Mouse (Mus musculus) forebrain, embryonic 11.5 days (tissue): ENCODE measurements at regions not wholly inside any gene's neighbourhood (a gene's known extent, or its start where the extent isn't known, plus 50 kb on each side); places are given as distances from the start of the nearest gene placed in this dataset.

Source experiments
- ATAC-seq: fragments of 200-750 bp; cut with Nextera tagmentation; replicated peaks from 2 replicates; pipeline ENCODE4 v1.8.0; 2017; ENCODE audit warnings: moderate TSS enrichment; ENCODE audit not compliant: low FRiP score
- DNase-seq: peaks from one replicate; pipeline ENCODE4 v3.0.0-alpha.2; 2017; ENCODE audit warnings: low spot score
- H3K27ac ChIP-seq: fragments of 300-500 bp; sonication (generic); 2 replicates; pipeline ENCODE4 v1.5.1; 2014; ENCODE audit warnings: low read depth, low read length
- H3K27me3 ChIP-seq: fragments of 300-500 bp; sonication (generic); 2 replicates; pipeline ENCODE4 v1.6.1; 2014; ENCODE audit warnings: mild to moderate bottlenecking, low read length, mixed read lengths; ENCODE audit not compliant: control insufficient read depth, insufficient read depth
- H3K36me3 ChIP-seq: fragments of 300-500 bp; sonication (generic); 2 replicates; pipeline ENCODE4 v1.6.1; 2014; ENCODE audit warnings: mild to moderate bottlenecking, low read length, moderate library complexity, mixed read lengths; ENCODE audit not compliant: control insufficient read depth, insufficient read depth
- H3K4me1 ChIP-seq: fragments of 300-500 bp; sonication (generic); replicated peaks from 2 replicates; pipeline ENCODE4 v1.6.1; 2014; ENCODE audit warnings: low read length, mixed read lengths; ENCODE audit not compliant: control insufficient read depth, insufficient read depth
- H3K4me2 ChIP-seq: fragments of 300-500 bp; sonication (generic); 2 replicates; pipeline ENCODE4 v1.6.1; 2014; ENCODE audit warnings: low read depth, mild to moderate bottlenecking, low read length, moderate library complexity, mixed read lengths; ENCODE audit not compliant: severe bottlenecking
- H3K4me3 ChIP-seq: fragments of 300-500 bp; sonication (generic); 2 replicates; pipeline ENCODE4 v1.5.1; 2014; ENCODE audit warnings: low read depth, low read length
- H3K9ac ChIP-seq: fragments of 300-500 bp; sonication (generic); 2 replicates; pipeline ENCODE4 v1.6.1; 2014; ENCODE audit warnings: low read length
- H3K9me3 ChIP-seq: fragments of 300-500 bp; sonication (generic); 2 replicates; pipeline ENCODE4 v1.6.1; 2016; ENCODE audit warnings: low read length, mixed read lengths; ENCODE audit not compliant: control insufficient read depth
- WGBS: fragments of 180-500 bp; shearing (Covaris S2); extraction: QIAGEN DNeasy Blood & Tissue Kit; methylation state at CpG from one replicate; pipeline ENCODE4 v1.1.7; 2014; 5-methylcytosine and 5-hydroxymethylcytosine counted together

GRCm38 (mm10) chr1:137635781-137636180 lies 539.7 kb downstream of the Ptprc start:
- WGBS: 5% methylated on average over 7 of the region's 7 CpGs
- H3K4me1 ChIP-seq: peaks cover 5% of the 10 kb centered on the region; the same call in 1 of the 2 replicates
- H3K9me3 ChIP-seq: no peaks in the 10 kb centered on the region
- no peak overlapping the region for H3K4me2 ChIP-seq
- no peak overlapping the region for H3K4me3 ChIP-seq
- no peak overlapping the region for H3K9ac ChIP-seq
- H3K27ac ChIP-seq: peak overlapping the region; percentile 59; the same call in 1 of the 2 replicates
- DNase-seq (peak; percentile 51), ATAC-seq (peak; percentile 82)
- H3K36me3 ChIP-seq: no peaks in the 10 kb centered on the region
- H3K27me3 ChIP-seq: no peaks in the 10 kb centered on the region

GRCm38 (mm10) chr1:137631546-137631945 lies 544.0 kb downstream of the Ptprc start:
- no peak for DNase-seq
- no peak overlapping the region for H3K4me2 ChIP-seq
- H3K9ac ChIP-seq: no peak overlapping the region
- no peak overlapping the region for H3K4me3 ChIP-seq
- no peaks in the 10 kb centered on the region for H3K36me3 ChIP-seq
- no peaks in the 10 kb centered on the region; the same call in 1 of the 2 replicates for H3K4me1 ChIP-seq
- no peak overlapping the region for H3K27ac ChIP-seq
- H3K9me3 ChIP-seq: no peaks in the 10 kb centered on the region
- no peak for ATAC-seq
- no peaks in the 10 kb centered on the region for H3K27me3 ChIP-seq

GRCm38 (mm10) chr1:137620672-137621071 lies 554.8 kb downstream of the Ptprc start:
- no peak for DNase-seq
- 85% methylated on average over 5 of the region's 5 CpGs for WGBS
- H3K4me3 ChIP-seq: no peak overlapping the region
- H3K9ac ChIP-seq: no peak overlapping the region
- H3K27me3 ChIP-seq: no peaks in the 10 kb centered on the region
- no peak overlapping the region for H3K27ac ChIP-seq
- H3K4me2 ChIP-seq: no peak overlapping the region
- H3K4me1 ChIP-seq: no peaks in the 10 kb centered on the region
- no peaks in the 10 kb centered on the region for H3K9me3 ChIP-seq
- no peak for ATAC-seq
- no peaks in the 10 kb centered on the region for H3K36me3 ChIP-seq

- H3K4me2 ChIP-seq: no peak overlapping the region
- no peak overlapping the region for H3K9ac ChIP-seq
- H3K9me3 ChIP-seq: no peaks in the 10 kb centered on the region
- DNase-seq: no peak
- H3K27ac ChIP-seq: no peak overlapping the region
- H3K4me1 ChIP-seq: no peaks in the 10 kb centered on the region
- no peak for ATAC-seq
- WGBS: 95% methylated on average over 2 of the region's 2 CpGs
- H3K4me3 ChIP-seq: no peak overlapping the region
- H3K27me3 ChIP-seq: no peaks in the 10 kb centered on the region
- no peaks in the 10 kb centered on the region for H3K36me3 ChIP-seq
These were observed 557.3 kb downstream of the Ptprc start for GRCm38 (mm10) chr1:137618231-137618630.

- Histone ChIP-seq H3K27me3 (no peaks in the 10 kb centered on the region), H3K27ac (no peak overlapping the region), H3K4me2 (no peak overlapping the region), H3K4me1 (no peaks in the 10 kb centered on the region), H3K9me3 (no peaks in the 10 kb centered on the region), H3K4me3 (no peak overlapping the region), H3K9ac (no peak overlapping the region), H3K36me3 (no peaks in the 10 kb centered on the region)
- ATAC-seq (no peak), DNase-seq (no peak)
- 87% methylated on average over 5 of the region's 5 CpGs for WGBS
These were observed 558.0 kb downstream of the Ptprc start for GRCm38 (mm10) chr1:137617513-137617912.

- no peak for ATAC-seq
- WGBS: 90% methylated on average over 1 of the region's 1 CpGs
These were observed 568.8 kb downstream of the Ptprc start for GRCm38 (mm10) chr1:137606716-137607115.

GRCm38 (mm10) chr1:137605890-137606663 lies 569.4 kb downstream of the Ptprc start:
- ATAC-seq (no peak; the same call in 1 of the 2 replicates), DNase-seq (no peak)
- Histone ChIP-seq H3K4me2 (no peak overlapping the region), H3K36me3 (no peaks in the 10 kb centered on the region), H3K4me1 (no peaks in the 10 kb centered on the region), H3K4me3 (no peak overlapping the region), H3K9me3 (no peaks in the 10 kb centered on the region), H3K27ac (no peak overlapping the region), H3K9ac (no peak overlapping the region), H3K27me3 (no peaks in the 10 kb centered on the region)
- 68% methylated on average over 11 of the region's 11 CpGs for WGBS

More at GRCm38 (mm10) chr1:137606716-137607115, 568.8 kb downstream of the Ptprc start:
- DNase-seq: no peak
- Histone ChIP-seq H3K4me2 (no peak overlapping the region), H3K36me3 (no peaks in the 10 kb centered on the region), H3K9me3 (no peaks in the 10 kb centered on the region), H3K4me1 (no peaks in the 10 kb centered on the region), H3K4me3 (no peak overlapping the region), H3K9ac (no peak overlapping the region), H3K27me3 (no peaks in the 10 kb centered on the region), H3K27ac (no peak overlapping the region)

GRCm38 (mm10) chr1:137593732-137594131 lies 581.8 kb downstream of the Ptprc start:
- Histone ChIP-seq H3K4me2 (no peak overlapping the region), H3K27me3 (no peaks in the 10 kb centered on the region), H3K27ac (no peak overlapping the region), H3K4me1 (no peaks in the 10 kb centered on the region), H3K9me3 (no peaks in the 10 kb centered on the region), H3K4me3 (no peak overlapping the region), H3K9ac (no peak overlapping the region), H3K36me3 (no peaks in the 10 kb centered on the region)
- WGBS: 92% methylated on average over 7 of the region's 7 CpGs
- ATAC-seq (no peak), DNase-seq (no peak)

- WGBS: 62% methylated on average over 2 of the region's 2 CpGs
- H3K9ac ChIP-seq: no peak overlapping the region
- H3K27ac ChIP-seq: no peak overlapping the region
- no peak for DNase-seq
- no peak overlapping the region for H3K4me3 ChIP-seq
- no peaks in the 10 kb centered on the region for H3K27me3 ChIP-seq
- no peak for ATAC-seq
- H3K4me2 ChIP-seq: no peak overlapping the region
- no peaks in the 10 kb centered on the region for H3K4me1 ChIP-seq
- no peaks in the 10 kb centered on the region for H3K36me3 ChIP-seq
- H3K9me3 ChIP-seq: no peaks in the 10 kb centered on the region
These were observed 583.6 kb downstream of the Ptprc start for GRCm38 (mm10) chr1:137591891-137592290.
